Mouse (Mus musculus) lung, adult 2 months (tissue): ENCODE results near the gene Cdk5rap2. TPM values are rescaled to one million over a fixed set of nuclear protein-coding genes. Genes with fewer than 3 reads are reported as not detected.

ENCODE experiments used
- DNase-seq: peaks from one replicate; pipeline ENCODE4 v3.0.0; 2022
- H3K4me1 ChIP-seq: fragments of 200-500 bp; 2 replicates; pipeline ENCODE4 v1.6.1; 2011; ENCODE audit warnings: low read length; ENCODE audit not compliant: control insufficient read depth, insufficient read depth
- H3K4me3 ChIP-seq: fragments of 200-500 bp; replicated peaks from 2 replicates; pipeline ENCODE3; 2011; ENCODE audit warnings: low read depth, mild to moderate bottlenecking, control low read depth, low read length; ENCODE audit errors: extremely low read depth
- CTCF ChIP-seq: fragments of 200-500 bp; IDR thresholded peaks from 2 replicates; pipeline ENCODE4 v1.5.1; 2011; ENCODE audit warnings: mild to moderate bottlenecking, low read length, control low read depth; ENCODE audit not compliant: insufficient read depth
- POLR2A ChIP-seq: fragments of 200-500 bp; IDR thresholded peaks from 2 replicates; pipeline ENCODE4 v1.6.1; 2011; ENCODE audit warnings: low read depth, mild to moderate bottlenecking, control low read depth, low read length, borderline replicate concordance; ENCODE audit errors: extremely low read depth
- WGBS: fragments of 180-500 bp; shearing (Covaris S2); methylation state at CpG from one replicate; pipeline ENCODE4 v1.1.7; 2018; 5-methylcytosine and 5-hydroxymethylcytosine counted together
- polyA plus RNA-seq: library from polyadenylated mRNA; depleted of rRNA; stranded (reverse); fragments of >200 nt; gene quantifications from 2 replicates; pipeline ENCODE4 v1.2.3, GENCODE M21; 2012; rRNA removed

Gene Cdk5rap2
- polyA plus RNA-seq, 1 experiment = 3.0 TPM

DNA sequence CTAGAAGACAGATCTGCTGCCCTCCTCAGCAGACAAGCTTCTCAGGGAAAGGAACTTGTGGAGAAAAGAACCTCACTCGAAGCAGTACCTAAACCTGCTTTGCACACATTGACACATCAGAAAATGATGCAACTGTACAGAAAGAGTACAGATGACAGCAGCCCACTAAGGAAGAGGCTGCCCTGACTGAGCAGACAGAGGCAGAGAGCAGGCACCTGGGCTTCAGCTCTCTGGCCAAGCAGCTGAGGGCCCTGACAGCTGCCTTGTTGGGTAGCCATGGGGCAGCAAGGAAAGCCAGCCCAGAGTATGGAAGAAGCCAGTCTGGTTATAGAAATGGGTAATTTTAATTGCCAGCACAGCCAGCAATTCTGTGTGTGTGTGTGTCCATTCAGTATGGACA lies 188.9 kb downstream of the Cdk5rap2 start:
- Histone ChIP-seq H3K4me3 (no peak overlapping the region), H3K4me1 (peaks cover 4% of the 10 kb centered on the region; the same call in 1 of the 2 replicates)
- no peak for TF ChIP-seq POLR2A
- TF ChIP-seq CTCF = no peak
- 56% methylated on average over 1 of the region's 1 CpGs for WGBS
- DNase-seq = no peak

- H3K4me3 ChIP-seq = no peak overlapping the region
- peaks cover 4% of the 10 kb centered on the region; the same call in 1 of the 2 replicates for H3K4me1 ChIP-seq
- no peak for DNase-seq
- TF ChIP-seq POLR2A (no peak), CTCF (no peak)
- WGBS = 51% methylated on average over 10 of the region's 10 CpGs
These were observed 189.7 kb downstream of the Cdk5rap2 start for GRCm38 (mm10) chr4:70220277-70221180.

DNA sequence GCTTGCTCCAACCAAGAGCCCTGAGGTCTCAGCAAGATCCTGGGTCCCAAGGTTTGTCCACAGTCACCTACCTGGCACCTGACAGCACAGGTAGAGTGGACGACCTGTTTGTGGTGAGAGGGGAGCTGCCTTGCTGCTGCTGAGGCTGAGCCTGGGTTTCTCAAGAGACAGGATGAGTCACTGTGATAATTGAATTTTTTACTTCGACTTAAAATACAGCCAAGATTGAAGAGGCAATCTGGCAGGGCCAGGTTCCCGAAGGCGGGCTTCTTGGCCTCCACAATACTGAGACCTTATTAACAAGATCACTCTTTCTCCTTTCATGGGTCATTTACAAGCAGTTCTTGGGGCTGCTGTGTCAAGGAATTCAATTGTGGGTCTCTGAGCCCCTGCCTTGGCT lies 190.5 kb downstream of the Cdk5rap2 start:
- TF ChIP-seq CTCF (no peak), POLR2A (no peak)
- no peak for DNase-seq
- Histone ChIP-seq H3K4me1 (peaks cover 4% of the 10 kb centered on the region; the same call in 1 of the 2 replicates), H3K4me3 (no peak overlapping the region)
- WGBS = 63% methylated on average over 4 of the region's 4 CpGs

GRCm38 (mm10) chr4:70185971-70186370 lies 224.3 kb downstream of the Cdk5rap2 start:
- TF ChIP-seq POLR2A = no peak
- no peak for TF ChIP-seq CTCF
- WGBS = 88% methylated on average over 2 of the region's 2 CpGs
- no peak for DNase-seq
- H3K4me1 ChIP-seq = no peaks in the 10 kb centered on the region
- no peak overlapping the region for H3K4me3 ChIP-seq

Other genes starting within 250 kb of the Cdk5rap2 start
- gene Megf9, start 124.6 kb upstream of the Cdk5rap2 start, polyA plus RNA-seq = 26.1 and 39.8 TPM in 2 replicates